Mouse (Mus musculus) kidney, adult 2 months (tissue): ENCODE measurements around the gene Tctn3.

Experiments
- CTCF ChIP-seq: fragments of 200-500 bp; conservative IDR thresholded peaks from 2 replicates; pipeline ENCODE4 v1.5.1; 2011; ENCODE audit warnings: low read depth, mild to moderate bottlenecking, control low read depth, low read length, moderate library complexity, mixed read lengths; ENCODE audit not compliant: insufficient read depth, insufficient read length
- POLR2A ChIP-seq: fragments of 200-500 bp; IDR thresholded peaks from one replicate; pipeline ENCODE4 v1.6.1; 2011; ENCODE audit warnings: low read depth, low read length, control low read depth

- TF ChIP-seq POLR2A (no peak), CTCF (no peak)
Observed at GRCm38 (mm10) chr19:40658281-40658680, 46.2 kb upstream of the Tctn3 start.
